Mouse (Mus musculus) embryonic fibroblast, embryonic 13.5 days (primary cell): ENCODE data around the gene Sucnr1. TPM values are rescaled to one million over a fixed set of nuclear protein-coding genes. Genes with fewer than 3 reads are reported as not detected.

Source experiments
- H3K27ac ChIP-seq: 2 replicates; pipeline ENCODE4 v1.5.1; 2012; ENCODE audit warnings: low read length, control low read depth, inconsistent platforms; ENCODE audit not compliant: insufficient read depth
- H3K4me1 ChIP-seq: 2 replicates; pipeline ENCODE4 v1.6.1; 2011; ENCODE audit warnings: low read length; ENCODE audit not compliant: control insufficient read depth, insufficient read depth
- H3K4me3 ChIP-seq: 2 replicates; pipeline ENCODE4 v1.5.1; 2011; ENCODE audit warnings: mild to moderate bottlenecking, control low read depth, low read length; ENCODE audit not compliant: insufficient read depth
- CTCF ChIP-seq: IDR thresholded peaks from 2 replicates; pipeline ENCODE4 v1.5.1; 2011; ENCODE audit warnings: mild to moderate bottlenecking, control low read depth, low read length, moderate library complexity, borderline replicate concordance; ENCODE audit not compliant: insufficient read depth
- POLR2A ChIP-seq: IDR thresholded peaks from 2 replicates; pipeline ENCODE4 v1.6.1; 2011; ENCODE audit warnings: low read depth, mild to moderate bottlenecking, control low read depth, low read length, moderate library complexity
- polyA plus RNA-seq: library from polyadenylated mRNA; stranded (reverse); fragments of >200 nt; gene quantifications from 2 replicates; pipeline ENCODE4 v1.2.4, GENCODE M21; 2011; ENCODE audit warnings: low read depth; ENCODE audit not compliant: missing spikeins, insufficient read length

The Sucnr1 gene
- polyA plus RNA-seq, result not detected in 2 replicates

DNA sequence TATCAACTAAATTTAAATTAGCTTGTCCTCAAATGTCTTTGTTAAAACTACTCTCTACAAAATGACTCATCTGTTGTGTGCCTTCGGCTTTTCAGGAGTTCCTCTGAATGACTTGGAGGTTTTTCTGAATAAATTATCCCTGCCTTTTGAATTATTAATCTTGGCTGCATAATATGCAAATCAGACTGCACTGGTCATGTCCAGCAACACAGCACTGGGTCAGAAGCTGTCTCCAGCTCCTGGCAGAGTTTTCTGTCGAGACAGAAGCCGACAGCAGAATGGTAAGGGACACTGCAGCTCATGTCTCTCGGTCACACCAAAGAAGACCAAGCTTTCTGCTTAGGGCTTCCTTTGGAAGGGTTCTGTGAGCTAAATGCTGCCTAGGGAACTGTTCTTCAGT is at the start of gene Sucnr1:
TSS of gene Sucnr1 (plus strand) at position 222 of the 400 bp plus-strand sequence.
- Histone ChIP-seq H3K4me1 (no peaks in the 10 kb centered on the region), H3K27ac (no peak within 1 kb of the TSS), H3K4me3 (no peak within 1 kb of the TSS)
- TF ChIP-seq POLR2A (no peak), CTCF (no peak)

DNA sequence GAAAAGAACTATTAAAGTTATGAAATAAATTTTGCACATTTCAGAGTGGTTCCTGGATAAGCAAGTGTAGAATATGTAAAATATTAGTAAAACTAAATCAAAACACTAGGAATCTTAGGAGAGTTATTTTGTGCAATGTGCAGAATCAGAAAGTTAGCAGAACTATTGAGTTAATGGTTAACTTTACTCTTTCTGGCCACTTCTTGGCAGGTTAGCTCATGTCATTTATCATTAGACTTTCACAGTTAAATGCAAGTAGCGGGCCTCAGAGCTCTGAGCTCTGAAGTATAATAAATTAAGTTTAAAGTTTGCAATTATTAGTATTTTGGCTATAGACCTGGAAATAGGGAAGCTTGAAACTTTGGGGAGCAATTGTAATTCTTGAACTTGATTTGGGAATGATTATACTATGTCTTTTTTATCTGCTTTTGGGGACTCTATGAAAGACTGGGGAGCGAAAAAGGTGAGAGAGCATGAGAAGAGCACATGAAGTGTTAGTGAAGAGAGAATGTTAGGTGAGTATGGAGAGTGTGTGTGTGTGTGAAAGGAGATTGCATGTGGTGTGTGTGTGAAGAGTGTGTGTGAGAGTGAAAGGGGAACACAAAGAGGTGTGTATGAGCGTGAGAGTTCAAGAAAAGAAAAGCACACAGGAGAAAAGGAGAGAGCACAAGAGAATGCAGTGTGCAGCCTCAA is 35.3 kb upstream of the Sucnr1 start:
- Histone ChIP-seq H3K4me1 (no peaks in the 10 kb centered on the region), H3K27ac (no peak overlapping the region), H3K4me3 (no peak overlapping the region)
- no peak for TF ChIP-seq CTCF
- TF ChIP-seq POLR2A, result no peak

DNA sequence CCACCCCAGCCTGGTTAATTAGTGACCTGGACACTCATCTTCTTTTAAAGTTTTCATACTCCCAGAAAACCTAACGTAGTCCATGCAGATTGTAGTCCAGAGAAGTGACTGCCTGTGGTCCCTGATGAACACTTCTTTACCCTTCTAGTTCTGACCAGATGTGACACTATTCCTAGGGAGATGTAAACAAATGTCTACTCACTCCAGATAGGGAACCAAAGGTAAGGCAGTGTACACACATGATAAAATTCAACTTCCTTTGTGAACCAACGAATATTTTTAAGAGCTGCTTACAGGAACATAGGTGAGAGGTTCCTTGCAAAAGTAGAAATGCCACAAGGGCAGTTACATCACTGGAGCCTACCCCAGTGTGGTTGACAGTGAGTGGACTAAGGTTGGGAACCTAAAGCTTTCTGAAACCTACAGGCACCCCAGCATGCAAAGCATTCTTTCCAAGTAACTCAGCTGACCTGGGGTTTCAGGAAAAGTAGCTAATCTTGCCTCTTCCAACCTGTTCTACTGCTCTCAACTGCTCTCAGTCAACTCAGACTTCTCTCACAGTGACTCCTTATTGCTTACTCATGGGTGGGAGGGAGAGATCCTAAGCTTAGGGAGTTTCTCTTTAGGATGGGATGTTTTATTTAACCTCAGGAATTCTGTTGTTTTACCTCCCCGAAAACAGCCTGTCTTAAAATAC is 28.3 kb upstream of the Sucnr1 start:
- H3K4me3 ChIP-seq, result no peak overlapping the region
- TF ChIP-seq CTCF (no peak), POLR2A (no peak)
- H3K27ac ChIP-seq, result no peak overlapping the region
- no peaks in the 10 kb centered on the region for H3K4me1 ChIP-seq

DNA sequence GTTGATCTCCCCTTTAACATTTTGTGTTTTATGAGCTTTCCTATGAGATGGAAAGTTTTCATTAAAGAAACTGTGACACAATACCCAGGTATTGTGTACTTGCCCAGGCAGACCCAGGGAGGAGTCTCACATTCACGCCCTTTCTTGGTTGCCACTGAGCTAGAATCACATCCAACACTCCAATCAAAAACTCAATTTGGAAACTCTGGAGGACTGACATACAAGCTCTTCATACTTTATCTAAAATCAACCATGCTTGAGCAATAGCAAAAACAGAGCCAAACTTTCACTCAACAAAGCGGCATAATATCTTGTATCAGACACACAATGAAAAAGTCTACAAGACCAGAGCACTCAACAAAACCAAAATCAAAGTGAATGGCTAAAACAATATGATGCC is 27.7 kb upstream of the Sucnr1 start:
- H3K4me1 ChIP-seq, result no peaks in the 10 kb centered on the region
- H3K27ac ChIP-seq, result no peak overlapping the region
- H3K4me3 ChIP-seq, result no peak overlapping the region
- TF ChIP-seq POLR2A (no peak), CTCF (no peak)

DNA sequence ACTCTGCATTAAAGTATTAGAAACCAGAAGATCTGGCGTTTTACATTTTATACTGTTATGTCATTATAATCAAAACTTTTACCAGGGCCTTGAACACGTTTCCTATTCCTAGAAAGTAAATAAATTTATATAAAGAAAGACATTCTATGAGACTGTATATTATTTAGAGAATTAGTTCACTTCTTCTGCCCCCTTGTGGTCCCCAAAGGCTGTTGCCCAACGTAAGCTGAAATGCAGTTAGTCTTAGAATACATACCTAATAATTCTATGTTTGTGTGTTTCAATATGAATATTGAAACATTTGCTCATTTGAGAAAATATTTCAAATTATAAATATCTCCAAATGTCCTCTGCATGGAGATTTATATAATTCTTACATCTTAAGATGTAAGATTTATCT is 25.2 kb upstream of the Sucnr1 start:
- Histone ChIP-seq H3K27ac (no peak overlapping the region), H3K4me3 (no peak overlapping the region), H3K4me1 (no peaks in the 10 kb centered on the region)
- no peak for TF ChIP-seq CTCF
- no peak for TF ChIP-seq POLR2A

DNA sequence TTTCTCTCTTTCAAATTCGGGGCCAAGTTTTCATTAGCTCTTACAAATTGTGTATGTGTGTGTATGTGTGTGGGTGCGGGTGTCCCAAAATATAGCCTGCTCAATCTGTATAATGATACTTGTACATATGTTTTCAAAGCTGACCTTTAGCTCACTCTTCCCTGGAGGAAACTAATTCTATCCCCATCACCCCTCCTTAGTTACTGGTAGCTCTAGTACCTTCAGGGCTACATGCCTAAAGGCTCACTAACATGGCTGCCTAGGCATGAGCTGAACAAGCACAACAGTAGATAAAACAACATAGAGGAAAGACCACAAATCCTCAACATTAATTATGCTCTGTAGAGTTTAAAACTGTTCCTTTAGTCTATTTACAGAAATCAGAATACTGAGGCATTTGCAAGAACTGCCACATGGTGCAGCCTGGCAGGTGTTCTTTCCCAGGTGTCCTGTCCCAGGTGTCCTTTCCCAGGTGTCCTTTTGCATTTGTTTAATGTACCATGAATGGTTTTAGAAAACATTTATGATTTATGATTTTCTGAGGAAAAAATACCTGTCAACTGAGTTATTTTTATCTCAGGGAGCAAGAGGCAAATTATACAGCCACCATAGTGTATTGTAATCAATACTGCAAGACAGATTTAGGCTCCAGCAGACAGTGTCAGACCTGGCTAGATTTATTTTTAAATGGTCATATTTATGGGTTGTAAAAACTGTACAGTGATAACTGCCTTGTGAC is 24.4 kb upstream of the Sucnr1 start:
- H3K27ac ChIP-seq, result no peak overlapping the region
- TF ChIP-seq CTCF (no peak), POLR2A (no peak)
- no peaks in the 10 kb centered on the region for H3K4me1 ChIP-seq
- no peak overlapping the region for H3K4me3 ChIP-seq

DNA sequence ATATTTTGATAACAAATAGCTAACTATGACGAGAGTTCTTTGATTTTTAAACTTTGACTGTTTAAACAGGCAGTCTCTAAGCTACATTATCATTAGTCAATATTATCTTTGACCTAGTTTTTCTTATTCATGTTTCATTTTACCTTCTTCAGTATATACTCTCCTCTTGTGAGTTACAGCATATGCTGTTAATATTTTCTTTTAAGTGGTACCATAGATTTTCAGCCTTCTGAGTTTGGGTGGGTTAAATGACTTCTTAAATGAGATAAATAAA is 23.9 kb upstream of the Sucnr1 start:
- Histone ChIP-seq H3K27ac (no peak overlapping the region), H3K4me3 (no peak overlapping the region), H3K4me1 (no peaks in the 10 kb centered on the region)
- TF ChIP-seq CTCF (no peak), POLR2A (no peak)

DNA sequence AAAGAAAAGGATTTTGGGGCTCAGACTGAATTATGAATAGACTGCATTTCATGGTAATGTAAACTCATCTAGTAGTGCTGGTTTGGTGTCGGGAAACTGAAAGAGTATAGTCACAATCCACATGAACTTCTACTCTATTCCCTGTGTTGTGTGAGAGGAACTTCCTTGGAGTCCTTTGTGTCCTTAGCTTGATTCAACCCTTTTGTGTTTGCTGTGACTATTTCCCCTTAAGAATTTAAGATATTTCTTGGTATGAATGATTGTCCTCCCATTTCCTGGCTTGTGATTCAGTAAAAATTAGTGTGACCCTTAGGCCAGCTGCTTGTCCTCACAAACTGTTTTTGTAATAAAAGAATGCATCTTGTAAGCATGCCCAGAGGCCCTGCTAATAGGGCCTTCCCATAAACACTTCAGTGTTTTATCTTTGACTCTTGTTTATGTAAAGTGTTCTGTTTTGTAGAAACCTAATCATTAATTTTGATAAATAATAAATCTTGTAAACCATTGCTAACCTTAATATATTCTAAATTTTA is 2.7 kb upstream of the Sucnr1 start:
- H3K4me3 ChIP-seq, result no peak overlapping the region
- TF ChIP-seq CTCF, result no peak
- H3K27ac ChIP-seq, result no peak overlapping the region
- H3K4me1 ChIP-seq, result no peaks in the 10 kb centered on the region

DNA sequence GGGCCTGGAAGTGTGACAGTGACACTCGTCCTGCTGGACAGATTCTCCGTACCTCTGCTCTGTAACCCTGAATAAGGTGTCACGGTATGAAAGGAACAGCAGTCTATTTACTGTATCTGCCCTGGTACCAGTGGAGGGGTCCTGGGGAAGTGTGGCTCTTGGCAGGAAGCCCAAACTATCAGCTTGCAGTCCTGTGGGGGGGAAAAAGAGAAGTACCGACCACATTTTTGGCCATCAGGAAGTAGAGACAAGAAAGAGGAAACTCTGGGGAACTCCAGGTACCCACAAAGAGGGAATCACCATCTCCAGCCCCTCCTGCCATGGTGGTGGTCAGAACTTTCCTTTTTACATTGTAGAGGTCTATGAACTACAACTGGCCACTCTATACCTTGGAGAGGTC is 1.1 kb upstream of the Sucnr1 start:
- TF ChIP-seq POLR2A (no peak), CTCF (no peak)
- no peak overlapping the region for H3K27ac ChIP-seq
- H3K4me3 ChIP-seq, result no peak overlapping the region
- H3K4me1 ChIP-seq, result no peaks in the 10 kb centered on the region

DNA sequence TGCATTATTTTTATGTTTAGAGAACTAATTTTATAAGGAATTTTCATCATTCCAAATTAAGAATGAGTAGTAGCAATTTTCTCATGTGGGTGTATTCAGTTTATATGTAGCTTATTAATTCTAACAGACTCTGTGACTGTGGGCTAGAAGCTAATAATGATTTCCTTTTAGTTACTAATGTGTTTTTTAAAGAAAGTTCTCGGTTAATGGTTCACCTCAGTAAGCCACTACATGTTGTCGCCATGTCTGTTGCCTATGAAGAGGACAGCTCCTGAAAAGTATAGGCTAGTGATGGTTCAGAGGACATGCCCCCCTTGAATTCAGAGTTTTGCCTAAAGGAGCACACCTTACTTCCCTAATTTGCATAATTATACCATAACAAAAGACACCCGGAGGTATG is 1.1 kb downstream of the Sucnr1 start:
- H3K27ac ChIP-seq, result no peak overlapping the region
- TF ChIP-seq POLR2A (no peak), CTCF (no peak)
- H3K4me3 ChIP-seq, result no peak overlapping the region
- no peaks in the 10 kb centered on the region for H3K4me1 ChIP-seq
